Mouse (Mus musculus) inflammation-experienced regulatory T-cells (primary cell): ENCODE measurements around the gene Galm. TPM values are rescaled to one million over a fixed set of nuclear protein-coding genes. Genes with fewer than 3 reads are reported as not detected.

Experiments used
- polyA plus RNA-seq, 2 experiments: library from polyadenylated mRNA; unstranded; fragments of 100-300 nt; shearing (Covaris generic); gene quantifications; one replicate each; pipeline ENCODE4 v1.2.1; 2017

Gene Galm
- polyA plus RNA-seq, result 10 to 100 TPM; 30.0 to 55.2 TPM

DNA sequence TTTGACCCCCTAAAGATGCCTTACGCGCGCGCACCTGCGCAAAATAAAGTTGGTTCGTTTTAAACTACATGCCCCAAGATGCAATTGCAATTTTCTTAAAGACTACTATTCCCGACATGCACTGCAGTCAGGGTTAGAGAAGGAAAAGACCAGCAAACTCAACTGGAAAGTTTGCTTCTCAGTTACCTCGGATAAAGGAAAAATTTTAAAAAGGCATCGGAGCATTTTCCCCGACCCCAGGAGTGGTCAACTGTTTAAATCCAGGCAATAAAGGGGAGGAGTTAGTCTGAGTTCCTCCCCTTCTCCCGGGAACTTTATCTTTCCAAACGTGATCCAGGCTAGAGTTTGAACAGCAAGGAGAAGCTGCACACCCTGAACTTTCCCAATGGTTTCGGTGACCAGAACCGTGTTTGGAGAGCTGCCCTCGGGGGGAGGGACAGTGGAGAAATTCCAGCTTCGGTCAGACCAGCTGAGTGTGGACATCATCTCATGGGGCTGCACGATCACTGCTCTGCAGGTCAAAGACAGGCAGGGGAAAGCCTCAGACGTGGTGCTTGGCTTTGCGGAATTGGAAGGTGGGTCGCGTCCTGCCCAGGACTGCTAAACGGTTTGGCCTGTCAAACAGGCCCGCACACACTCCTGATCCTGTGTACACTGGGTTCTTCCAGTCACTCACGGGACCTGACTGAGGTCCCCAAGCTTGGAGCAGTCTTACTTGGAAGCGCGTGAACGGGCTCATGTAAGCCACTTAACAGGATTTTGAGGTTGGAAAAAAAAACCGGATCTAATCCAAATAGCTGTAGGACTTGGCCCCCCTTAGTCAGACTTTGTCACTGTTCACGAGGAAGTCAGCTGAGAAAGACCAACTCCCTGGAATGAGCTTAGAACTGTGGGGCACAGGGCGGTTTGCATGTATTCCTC is at the start of gene Galm:
Gene Galm, plus strand, starts transcription at position 141 of the 921 bp plus-strand sequence.

GRCm38 (mm10) chr17:80206671-80207581 is 79.7 kb downstream of the Galm start, which contains the start of the genes Srsf7 and Ttc39d:
Srsf7 (minus strand) TSS chr17:80207307.
Ttc39d (plus strand) TSS chr17:80207460.

DNA sequence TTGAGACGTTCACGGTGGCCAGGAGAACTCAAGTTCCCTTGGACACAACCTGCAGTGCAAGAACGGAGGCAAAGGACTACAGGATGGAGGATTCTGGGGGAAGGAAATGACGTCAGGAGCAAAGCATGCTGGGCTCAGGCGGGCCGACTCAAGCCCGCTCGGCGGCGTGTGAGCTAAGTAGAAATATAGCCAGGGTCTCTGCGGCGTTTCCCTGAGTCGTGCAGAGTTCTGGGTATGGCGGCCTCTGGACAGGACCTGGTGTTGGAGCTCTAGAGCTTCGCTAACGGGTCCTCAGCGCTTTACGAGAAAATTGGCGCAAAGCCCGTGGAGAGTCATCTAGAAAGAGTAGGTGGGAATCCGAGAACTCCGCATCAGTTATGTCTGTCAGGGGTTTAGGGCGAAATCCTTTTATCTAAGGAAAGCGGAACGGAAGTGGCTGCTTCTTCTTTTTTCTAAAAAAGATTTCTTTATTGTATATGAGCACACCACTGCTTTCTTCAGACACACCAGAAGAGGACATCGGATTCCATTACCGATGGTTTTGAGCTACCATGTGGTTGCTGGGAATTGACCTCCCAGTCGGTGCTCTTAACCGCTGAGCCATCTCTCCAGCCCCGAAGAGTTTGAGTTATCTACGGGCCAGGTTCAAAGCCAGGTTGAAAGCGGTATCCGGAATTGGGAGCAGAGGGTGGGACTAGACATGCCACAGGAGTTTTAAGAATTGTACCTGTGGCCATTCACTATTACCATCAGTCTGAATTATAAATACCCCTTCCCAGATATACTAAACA is 97.2 kb downstream of the Galm start, which contains the start of gene Gemin6:
Gene Gemin6, plus strand, starts transcription at position 116 of the 791 bp plus-strand sequence.

Other genes with a start within 250 kb of the Galm start
- gene Atl2, start 231.3 kb upstream of the Galm start, polyA plus RNA-seq, result 10 to 100 TPM; 25.0 to 27.8 TPM
- gene Hnrnpll, start 65.1 kb upstream of the Galm start, polyA plus RNA-seq, result 100 to 1,000 TPM in 1 of 2 experiments, 10 to 100 TPM in 1; 96.1 to 111 TPM
- gene Srsf7, start 79.8 kb downstream of the Galm start, polyA plus RNA-seq, result 100 to 1,000 TPM; 450 to 635 TPM
- not detected for gene Ttc39d, start 80.0 kb downstream of the Galm start, polyA plus RNA-seq
- gene Gemin6, start 97.0 kb downstream of the Galm start, polyA plus RNA-seq, result 10 to 100 TPM in 1 of 2 experiments, 1 to 10 TPM in 1; 10.0 to 22.7 TPM
- 1 to 10 TPM; 3.0 to 3.9 TPM for gene Morn2, start 162.7 kb downstream of the Galm start, polyA plus RNA-seq
- 10 to 100 TPM; 27.1 to 29.8 TPM for gene Dhx57, start 163.0 kb downstream of the Galm start, polyA plus RNA-seq
- 1 to 10 TPM; 1.3 to 1.4 TPM for gene Arhgef33, start 179.9 kb downstream of the Galm start, polyA plus RNA-seq
- not detected for gene Gm10190, start 246.1 kb downstream of the Galm start, polyA plus RNA-seq